Mouse (Mus musculus) MEL (cell line): ENCODE results near the gene Gm10964. TPM values are rescaled to one million over a fixed set of nuclear protein-coding genes. Genes with fewer than 3 reads are reported as not detected.

Experiments
- DNase-seq: peaks from one replicate; pipeline ENCODE4 v3.0.0; 2011; ENCODE audit warnings: low read depth, low spot score
- H3K27ac ChIP-seq: 2 replicates; pipeline ENCODE4 v1.5.1; 2012; ENCODE audit warnings: low read depth, mild to moderate bottlenecking, control low read depth, low read length, moderate library complexity; ENCODE audit not compliant: control insufficient read depth
- H3K27me3 ChIP-seq, 2 experiments: fragments of 150-350 bp in 1 of 2; sonication (generic) in 1 of 2; 2 replicates each; pipeline ENCODE4 v1.6.1; 2012; ENCODE audit warnings: low read length in 2 of 2, mild to moderate bottlenecking in 2 of 2, improper control_type of control experiment in 1 of 2, moderate library complexity in 1 of 2; ENCODE audit not compliant: insufficient read depth in 2 of 2, control insufficient read depth in 1 of 2
- H3K36me3 ChIP-seq, 2 experiments: 2 replicates each; pipeline ENCODE4 v1.6.1; 2012 to 2014; ENCODE audit warnings: low read length in 2 of 2, improper control_type of control experiment in 1 of 2, inconsistent platforms in 1 of 2, mild to moderate bottlenecking in 1 of 2; ENCODE audit not compliant: insufficient read depth in 2 of 2, control insufficient read depth in 1 of 2
- H3K4me1 ChIP-seq, 2 experiments: fragments of 150-350 bp in 1 of 2; sonication (generic) in 1 of 2; 2 replicates each; pipeline ENCODE4 v1.6.1; 2012; ENCODE audit warnings: low read length in 2 of 2, improper control_type of control experiment in 1 of 2, mild to moderate bottlenecking in 1 of 2; ENCODE audit not compliant: insufficient read depth in 2 of 2, control insufficient read depth in 1 of 2
- H3K4me3 ChIP-seq, 2 experiments: fragments of 150-350 bp in 1 of 2; sonication (generic) in 1 of 2; 2 replicates each; pipeline ENCODE4 v1.5.1; 2012; ENCODE audit warnings: low read depth in 2 of 2, low read length in 2 of 2, mild to moderate bottlenecking in 2 of 2, moderate library complexity in 2 of 2, control low read depth in 1 of 2, improper control_type of control experiment in 1 of 2; ENCODE audit not compliant: control insufficient read depth in 1 of 2, insufficient read depth in 1 of 2
- H3K79me2 ChIP-seq: 2 replicates; pipeline ENCODE4 v1.6.1; 2012; ENCODE audit warnings: mild to moderate bottlenecking, low read length, moderate library complexity; ENCODE audit not compliant: control insufficient read depth, poor library complexity, insufficient read depth
- H3K9ac ChIP-seq: 2 replicates; pipeline ENCODE4 v1.6.1; 2012; ENCODE audit warnings: low read depth, mild to moderate bottlenecking, control low read depth, low read length, moderate library complexity; ENCODE audit not compliant: control insufficient read depth, poor library complexity, severe bottlenecking
- H3K9me3 ChIP-seq: fragments of 150-350 bp; sonication (generic); replicated peaks from 2 replicates; pipeline ENCODE4 v1.6.1; 2012; ENCODE audit warnings: mild to moderate bottlenecking, low read length, improper control_type of control experiment, moderate library complexity; ENCODE audit not compliant: insufficient read depth
- CHD2 ChIP-seq: IDR thresholded peaks from 2 replicates; pipeline ENCODE4 v1.6.1; 2011; ENCODE audit warnings: low read length, improper control_type of control experiment
- ETS1 ChIP-seq: IDR thresholded peaks from 2 replicates; pipeline ENCODE4 v1.6.1; 2012; ENCODE audit warnings: low read depth, mild to moderate bottlenecking, inconsistent platforms, low read length, improper control_type of control experiment, moderate library complexity
- GABPA ChIP-seq: IDR thresholded peaks from 2 replicates; pipeline ENCODE4 v1.6.1; 2012; ENCODE audit warnings: low read depth, mild to moderate bottlenecking, inconsistent platforms, low read length, improper control_type of control experiment, moderate library complexity
- GATA1 ChIP-seq: IDR thresholded peaks from 2 replicates; pipeline ENCODE4 v1.6.1; 2011; ENCODE audit warnings: low read depth, low read length, improper control_type of control experiment
- KAT2A ChIP-seq: conservative IDR thresholded peaks from 2 replicates; pipeline ENCODE4 v1.6.1; 2012; ENCODE audit warnings: low read depth, low read length, improper control_type of control experiment, inconsistent platforms
- MAX ChIP-seq: IDR thresholded peaks from 2 replicates; pipeline ENCODE4 v1.6.1; 2011; ENCODE audit warnings: low read length, improper control_type of control experiment
- MAZ ChIP-seq: IDR thresholded peaks from 2 replicates; pipeline ENCODE4 v1.6.1; 2012; ENCODE audit warnings: low read depth, mild to moderate bottlenecking, inconsistent platforms, low read length, improper control_type of control experiment
- POLR2AphosphoS2 ChIP-seq: IDR thresholded peaks from 2 replicates; pipeline ENCODE4 v1.6.1; 2011; ENCODE audit warnings: low read length, improper control_type of control experiment
- TAL1 ChIP-seq: IDR thresholded peaks from 2 replicates; pipeline ENCODE4 v1.6.1; 2012; ENCODE audit warnings: mild to moderate bottlenecking, inconsistent platforms, low read length, moderate library complexity, mixed read lengths
- TBP ChIP-seq: IDR thresholded peaks from 2 replicates; pipeline ENCODE4 v1.8.0; 2011; ENCODE audit warnings: low read depth, low read length, improper control_type of control experiment
- ZNF384 ChIP-seq: IDR thresholded peaks from 2 replicates; pipeline ENCODE4 v1.6.1; 2012; ENCODE audit warnings: low read depth, mild to moderate bottlenecking, inconsistent platforms, low read length, improper control_type of control experiment
- polyA plus RNA-seq, 2 experiments: library from polyadenylated mRNA; stranded (reverse) in 1 of 2; unstranded in 1 of 2; fragments of >175 nt in 1 of 2; fragments of >200 nt in 1 of 2; gene quantifications; 2 replicates each; pipeline versions ENCODE4 v1.2.1 to v1.2.4; 2012; ENCODE audit warnings: low replicate concordance in 2 of 2, low read depth in 1 of 2; ENCODE audit not compliant: insufficient read length in 2 of 2, insufficient read depth in 1 of 2, missing spikeins in 1 of 2
- total RNA-seq: library from RNA; depleted of rRNA; stranded (reverse); fragments of 300-350 nt; gene quantifications from 2 replicates; pipeline ENCODE4 v1.2.3, GENCODE M21; 2012

The Gm10964 gene
- total and polyA plus RNA-seq, 3 experiments, result not detected

GRCm38 (mm10) chr3:103751558-103751957 is 12.4 kb downstream of the Gm10964 start:
- Histone ChIP-seq H3K27me3 (no peaks in the 10 kb centered on the region), H3K36me3 (peaks cover 0 to 18% of the 10 kb centered on the region in 2 experiments; a peak in 3 of 4 replicates), H3K4me1 (peaks cover 0 to 3% of the 10 kb centered on the region in 2 experiments; a peak in 1 of 4 replicates), H3K27ac (no peak overlapping the region), H3K79me2 (no peaks in the 10 kb centered on the region), H3K9me3 (no peaks in the 10 kb centered on the region), H3K4me3 (no peak overlapping the region), H3K9ac (no peak overlapping the region)
- TF ChIP-seq POLR2AphosphoS2 (no peak), TBP (no peak), ZNF384 (no peak), GABPA (no peak), ETS1 (no peak), MAX (no peak), CHD2 (no peak), MAZ (no peak), KAT2A (no peak), GATA1 (no peak)
- DNase-seq, result no peak

- no peak overlapping the region for H3K4me3 ChIP-seq
- no peak overlapping the region for H3K9ac ChIP-seq
- peaks cover 0 to 23% of the 10 kb centered on the region in 2 experiments; a peak in 2 of 4 replicates for H3K36me3 ChIP-seq
- no peak overlapping the region for H3K27ac ChIP-seq
- H3K79me2 ChIP-seq, result no peaks in the 10 kb centered on the region
- H3K9me3 ChIP-seq, result no peaks in the 10 kb centered on the region
- no peak for DNase-seq
- H3K27me3 ChIP-seq, result no peaks in the 10 kb centered on the region
- no peaks in the 10 kb centered on the region for H3K4me1 ChIP-seq
- no peak for TF ChIP-seq TAL1
These were observed 16.2 kb downstream of the Gm10964 start for GRCm38 (mm10) chr3:103755351-103755750.

- no peak overlapping the region for H3K4me3 ChIP-seq
- H3K27me3 ChIP-seq, result no peaks in the 10 kb centered on the region
- H3K79me2 ChIP-seq, result no peaks in the 10 kb centered on the region
- DNase-seq, result no peak
- peaks cover 0 to 25% of the 10 kb centered on the region in 2 experiments; a peak in 2 of 4 replicates for H3K36me3 ChIP-seq
- H3K27ac ChIP-seq, result no peak overlapping the region
- H3K9ac ChIP-seq, result no peak overlapping the region
- H3K9me3 ChIP-seq, result no peaks in the 10 kb centered on the region
- no peak for TF ChIP-seq CHD2
- no peaks in the 10 kb centered on the region for H3K4me1 ChIP-seq
These were observed 17.8 kb downstream of the Gm10964 start for GRCm38 (mm10) chr3:103756920-103757319.
